ENCODE assay signal across 12 mouse cellular contexts in the genomic region with DNA sequence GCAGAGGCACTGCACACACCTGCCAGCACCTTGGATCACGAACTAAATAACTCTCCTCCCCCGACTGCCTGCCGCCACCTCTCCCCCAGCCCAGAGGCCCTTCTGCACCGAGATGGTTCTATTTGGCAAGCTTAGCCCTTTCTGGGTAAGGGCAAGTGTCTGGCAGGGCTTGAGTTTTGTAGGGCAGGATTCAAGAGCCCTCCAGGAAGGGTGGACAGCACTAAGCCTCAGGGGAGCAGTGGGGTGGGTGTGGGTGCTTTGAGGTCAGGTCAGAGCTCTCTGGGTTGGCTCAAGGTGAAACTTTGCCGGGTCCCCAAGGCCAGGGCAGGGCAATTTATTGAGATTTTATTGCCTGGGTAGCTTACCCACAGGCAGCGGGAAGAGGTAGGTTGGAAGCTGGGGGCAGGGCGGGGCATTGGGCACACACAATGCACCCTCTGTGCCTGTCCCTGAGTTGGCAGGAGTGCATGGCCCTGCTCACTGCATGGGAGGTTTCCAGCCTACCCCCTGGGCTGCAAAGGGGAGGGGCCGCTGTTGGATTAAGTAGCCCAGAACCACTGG. TPM values are rescaled to one million over a fixed set of nuclear protein-coding genes. Genes with fewer than 3 reads are reported as not detected.
DNase-seq lines count a peak whose midpoint lies in the region; ATAC-seq and TF ChIP-seq lines count a peak whose summit lies in the region.
"Had no signal": no experiment of that assay in that cellular context is flagged by ENCODE, and none has a peak within 500 bp of the region (broad histone marks: within the 10 kb centered on the region; RNA-seq: fewer than 3 reads in every experiment).

No protein-coding gene starts in this region.

- H3K4me1 ChIP-seq in kidney, adult 2 months (ENCODE audit: control insufficient read depth, insufficient read depth, low read length) = peaks cover 7% of the 10 kb centered on the region
- peaks cover 28% of the 10 kb centered on the region for H3K4me1 ChIP-seq in lung, embryonic 16.5 days (replicated peaks; ENCODE audit: control insufficient read depth, insufficient read depth, low read length)
- peaks cover 19% of the 10 kb centered on the region for H3K4me1 ChIP-seq in thymus, adult 2 months (replicated peaks; ENCODE audit: control insufficient read depth, insufficient read depth, low read length)

- H3K9me3 ChIP-seq in lung, embryonic 16.5 days (ENCODE audit: control insufficient read depth, low read length) = no peaks in the 10 kb centered on the region
- H3K9me3 ChIP-seq: heart, embryonic 13.5 days had no signal

- ATAC-seq in lung, embryonic 16.5 days (ENCODE audit: low read depth) = peak; percentile 4; the same call in 1 of the 2 replicates
- ATAC-seq: activated CD4-positive, CD25-positive, alpha-beta regulatory T cell, adult 4 months; hindbrain, embryonic 16.5 days had no signal

- no peak for TF ChIP-seq CTCF in layer of hippocampus, adult 2 months (conservative IDR thresholded peaks at IDR 0.05)
- no peak for TF ChIP-seq CTCF in kidney, adult 2 months (conservative IDR thresholded peaks at IDR 0.05; ENCODE audit: insufficient read depth, insufficient read length, low read depth, low read length)
- no peak for TF ChIP-seq CTCF in thymus, adult 2 months (IDR thresholded peaks at IDR 0.05; ENCODE audit: borderline replicate concordance, control insufficient read depth, extremely low read depth, insufficient read depth, low read length, poor library complexity)

- DNase-seq in layer of hippocampus, adult 2 months (ENCODE audit: low spot score in 2 of 2) = peak; percentile 62 to 70
- DNase-seq in layer of hippocampus, postnatal 10 days (ENCODE audit: low spot score in 2 of 2) = no peak
- peak; percentile 18 for DNase-seq in NIH3T3 (ENCODE audit: low read depth)
- peak; percentile 79 for DNase-seq in kidney, adult 2 months
- DNase-seq in T-cell, adult 2 months (ENCODE audit: low spot score) = no peak
- DNase-seq in cerebellum, postnatal 25 days = no peak
- DNase-seq in thymus, adult 2 months = no peak
- DNase-seq: lung, embryonic 14.5 days had no signal

- H3K4me2 ChIP-seq in lung, embryonic 16.5 days (ENCODE audit: low read depth, low read length) = no peak overlapping the region
- H3K4me2 ChIP-seq: heart, embryonic 13.5 days; lung, embryonic 14.5 days had no signal

- H3K27ac ChIP-seq in layer of hippocampus, adult 2 months = peak overlapping the region; percentile 77
- H3K27ac ChIP-seq in kidney, adult 2 months (ENCODE audit: insufficient read depth, low read depth, low read length) = peak overlapping the region; percentile 24
- peak overlapping the region; percentile 45; the same call in 1 of the 2 replicates for H3K27ac ChIP-seq in lung, embryonic 16.5 days (ENCODE audit: low read length)
- H3K27ac ChIP-seq in thymus, adult 2 months (ENCODE audit: control insufficient read depth, insufficient read depth, low read length) = no peak overlapping the region
- H3K27ac ChIP-seq: heart, embryonic 13.5 days had no signal

- TF ChIP-seq POLR2A in kidney, adult 2 months (IDR thresholded peaks at IDR 0.05; ENCODE audit: low read depth, low read length) = no peak
- TF ChIP-seq POLR2A in thymus, adult 2 months (IDR thresholded peaks at IDR 0.05; ENCODE audit: control insufficient read depth, extremely low read depth, insufficient read depth, low read length, poor library complexity) = no peak

- WGBS in kidney, adult 2 months = 29% methylated on average over 8 of the region's 8 CpGs
- WGBS in lung, embryonic 16.5 days = 29% methylated on average over 8 of the region's 8 CpGs
- 77% methylated on average over 8 of the region's 8 CpGs for WGBS in thymus, adult 2 months

- no peaks in the 10 kb centered on the region for H3K27me3 ChIP-seq in kidney, adult 2 months (replicated peaks; ENCODE audit: control insufficient read depth, insufficient read depth, low read length)
- peaks cover 33% of the 10 kb centered on the region for H3K27me3 ChIP-seq in lung, embryonic 16.5 days (ENCODE audit: control insufficient read depth, insufficient read depth, low read depth, low read length)
- peaks cover 4% of the 10 kb centered on the region; the same call in 1 of the 2 replicates for H3K27me3 ChIP-seq in thymus, adult 2 months (ENCODE audit: control insufficient read depth, insufficient read depth, low read length)

- H3K9ac ChIP-seq in lung, embryonic 16.5 days (ENCODE audit: low read length) = no peak overlapping the region
- H3K9ac ChIP-seq: heart, embryonic 13.5 days; lung, embryonic 14.5 days had no signal

- no peak overlapping the region for H3K4me3 ChIP-seq in layer of hippocampus, adult 2 months
- H3K4me3 ChIP-seq in kidney, adult 2 months (ENCODE audit: insufficient read depth, low read depth, low read length) = no peak overlapping the region
- H3K4me3 ChIP-seq in lung, embryonic 16.5 days (ENCODE audit: low read length) = no peak overlapping the region
- no peak overlapping the region for H3K4me3 ChIP-seq in thymus, adult 2 months (ENCODE audit: control insufficient read depth, insufficient read depth, low read length)
- H3K4me3 ChIP-seq: heart, embryonic 13.5 days had no signal

- no peaks in the 10 kb centered on the region for H3K36me3 ChIP-seq in kidney, adult 2 months (ENCODE audit: control insufficient read depth, insufficient read depth, low read length)
- H3K36me3 ChIP-seq in lung, embryonic 16.5 days (ENCODE audit: control insufficient read depth, insufficient read depth, low read length) = no peaks in the 10 kb centered on the region
- H3K36me3 ChIP-seq in thymus, adult 2 months (ENCODE audit: control insufficient read depth, insufficient read depth, low read length) = no peaks in the 10 kb centered on the region
- H3K36me3 ChIP-seq: heart, embryonic 13.5 days had no signal

RNA-seq across cellular contexts. Expression of gene Stard3, which starts 4.4 kb away (rescaled TPM):
- 10 to 100 TPM; 32.9 to 35.5 TPM for total RNA-seq in layer of hippocampus, adult 2 months (2021)
- total RNA-seq in layer of hippocampus, postnatal 10 days (2021) = 10 to 100 TPM; 19.2 to 19.5 TPM
- 59.1 and 74.9 TPM in 2 replicates for polyA plus RNA-seq in kidney, adult 2 months (2012; rRNA removed)
- 55.9 and 61.3 TPM in 2 replicates for polyA plus RNA-seq in lung, embryonic 16.5 days (2015; fragmentation: Nextera tagmentation; extraction: Ambion mirVana)
- polyA plus RNA-seq in thymus, adult 2 months (2012; rRNA removed) = 260 and 271 TPM in 2 replicates

RNA-seq across cellular contexts. Expression of gene Ppp1r1b, which starts 5.5 kb away (rescaled TPM):
- total RNA-seq in layer of hippocampus, adult 2 months (2021) = 10 to 100 TPM; 55.9 to 56.2 TPM
- 10 to 100 TPM; 17.5 to 24.1 TPM for total RNA-seq in layer of hippocampus, postnatal 10 days (2021)
- polyA plus RNA-seq in kidney, adult 2 months (2012; rRNA removed) = 84.7 and 94.6 TPM in 2 replicates
- polyA plus RNA-seq in lung, embryonic 16.5 days (2015; fragmentation: Nextera tagmentation; extraction: Ambion mirVana) = 5.6 and 6.1 TPM in 2 replicates
- 5.9 and 11.5 TPM in 2 replicates for polyA plus RNA-seq in thymus, adult 2 months (2012; rRNA removed)
- polyA plus RNA-seq: activated CD4-positive, CD25-positive, alpha-beta regulatory T cell, adult 4 months had no signal

RNA-seq across cellular contexts. Expression of gene Neurod2, which starts 24.3 kb away (rescaled TPM):
- total RNA-seq in layer of hippocampus, adult 2 months (2021) = 100 to 1,000 TPM; 163 to 165 TPM
- 100 to 1,000 TPM; 114 to 118 TPM for total RNA-seq in layer of hippocampus, postnatal 10 days (2021)
- polyA plus RNA-seq in kidney, adult 2 months (2012; rRNA removed) = not detected in 2 replicates
- 0.06 TPM in 1 of 2 replicates, not detected in the other for polyA plus RNA-seq in lung, embryonic 16.5 days (2015; fragmentation: Nextera tagmentation; extraction: Ambion mirVana)
- polyA plus RNA-seq in thymus, adult 2 months (2012; rRNA removed) = 0.12 and 0.22 TPM in 2 replicates
- polyA plus RNA-seq: activated CD4-positive, CD25-positive, alpha-beta regulatory T cell, adult 4 months; heart, embryonic 13.5 days; lung, embryonic 14.5 days had no signal

RNA-seq across cellular contexts. Expression of gene Tcap, which starts 29.9 kb away (rescaled TPM):
- total RNA-seq in layer of hippocampus, adult 2 months (2021) = 1 to 10 TPM in 1 of 2 experiments, under 1 TPM in 1; 0.92 to 1.0 TPM
- total RNA-seq in layer of hippocampus, postnatal 10 days (2021) = 1 to 10 TPM; 1.4 to 1.6 TPM
- polyA plus RNA-seq in kidney, adult 2 months (2012; rRNA removed) = 0.56 and 33.0 TPM in 2 replicates
- polyA plus RNA-seq in lung, embryonic 16.5 days (2015; fragmentation: Nextera tagmentation; extraction: Ambion mirVana) = 6.7 and 8.0 TPM in 2 replicates
- 9.9 and 83.8 TPM in 2 replicates for polyA plus RNA-seq in thymus, adult 2 months (2012; rRNA removed)
- polyA plus RNA-seq: activated CD4-positive, CD25-positive, alpha-beta regulatory T cell, adult 4 months; lung, embryonic 14.5 days had no signal

RNA-seq across cellular contexts. Expression of gene Pnmt, which starts 32.5 kb away (rescaled TPM):
- not detected for total RNA-seq in layer of hippocampus, adult 2 months (2021)
- not detected for total RNA-seq in layer of hippocampus, postnatal 10 days (2021)
- not detected in 2 replicates for polyA plus RNA-seq in kidney, adult 2 months (2012; rRNA removed)
- polyA plus RNA-seq in lung, embryonic 16.5 days (2015; fragmentation: Nextera tagmentation; extraction: Ambion mirVana) = 0.13 TPM in 1 of 2 replicates, not detected in the other
- 0.77 and 1.3 TPM in 2 replicates for polyA plus RNA-seq in thymus, adult 2 months (2012; rRNA removed)
- polyA plus RNA-seq: activated CD4-positive, CD25-positive, alpha-beta regulatory T cell, adult 4 months; lung, embryonic 14.5 days had no signal

Comparison
In these comparisons a context has a peak if more than half of its experiments do, and no peak if none do; other contexts are left out.
1. DNase-seq: peak in layer of hippocampus, adult 2 months (2 of 2), NIH3T3 (single experiment) and kidney, adult 2 months (single experiment); none in layer of hippocampus, postnatal 10 days (0 of 2), T-cell, adult 2 months (single experiment), cerebellum, postnatal 25 days (0 of 2) and thymus, adult 2 months (single experiment).